Mouse (Mus musculus) heart, adult 2 months (tissue): ENCODE measurements around the gene Hs2st1. TPM values are rescaled to one million over a fixed set of nuclear protein-coding genes. Genes with fewer than 3 reads are reported as not detected.
A peak's percentile ranks its signal among the peaks of the same experiment; 100 is the strongest.
"Not testable (repeated sequence)": the region's sequence is repeated elsewhere in the genome, so short reads cannot be mapped to it uniquely, and the experiment has no call there.

Experiments used
- DNase-seq, 2 experiments: peaks; one replicate each; pipeline ENCODE4 v3.0.0; 2021
- H3K27ac ChIP-seq: fragments of 200-600 bp; 2 replicates; pipeline ENCODE4 v1.8.1; 2022
- H3K27me3 ChIP-seq: fragments of 200-500 bp; 2 replicates; pipeline ENCODE4 v1.6.1; 2012; ENCODE audit warnings: mild to moderate bottlenecking, low read length, inconsistent platforms, mixed read lengths; ENCODE audit not compliant: control insufficient read depth, insufficient read depth
- H3K36me3 ChIP-seq: fragments of 200-500 bp; 2 replicates; pipeline ENCODE4 v1.6.1; 2012; ENCODE audit warnings: low read length, inconsistent platforms; ENCODE audit not compliant: control insufficient read depth, insufficient read depth
- H3K4me1 ChIP-seq: fragments of 200-500 bp; 2 replicates; pipeline ENCODE4 v1.6.1; 2011; ENCODE audit warnings: low read length; ENCODE audit not compliant: control insufficient read depth, insufficient read depth
- H3K4me3 ChIP-seq: fragments of 200-600 bp; 2 replicates; pipeline ENCODE4 v1.8.1; 2022
- H3K79me2 ChIP-seq: fragments of 200-500 bp; replicated peaks from 2 replicates; pipeline ENCODE4 v1.6.1; 2012; ENCODE audit warnings: mild to moderate bottlenecking, inconsistent platforms, low read length, moderate library complexity, mixed read lengths; ENCODE audit not compliant: control insufficient read depth, insufficient read depth
- H3K9ac ChIP-seq: fragments of 200-500 bp; 2 replicates; pipeline ENCODE4 v1.6.1; 2012; ENCODE audit warnings: low read depth, mild to moderate bottlenecking, control low read depth, inconsistent platforms, low read length, mixed read lengths
- CTCF ChIP-seq: fragments of 200-600 bp; IDR thresholded peaks from 2 replicates; pipeline ENCODE4 v1.8.1; 2022; ENCODE audit warnings: antibody characterized with exemption, mild to moderate bottlenecking, moderate library complexity
- EP300 ChIP-seq: fragments of 200-500 bp; IDR thresholded peaks from 2 replicates; pipeline ENCODE4 v1.6.1; 2011; ENCODE audit warnings: low read depth, low read length, control low read depth; ENCODE audit not compliant: insufficient read depth
- POLR2A ChIP-seq: fragments of 200-500 bp; IDR thresholded peaks from 2 replicates; pipeline ENCODE4 v1.6.1; 2011; ENCODE audit warnings: mild to moderate bottlenecking, low read depth, low read length, control low read depth; ENCODE audit not compliant: insufficient read depth
- WGBS: fragments of 180-500 bp; shearing (Covaris S2); methylation state at CpG from one replicate; pipeline ENCODE4 v1.1.7; 2018; 5-methylcytosine and 5-hydroxymethylcytosine counted together
- intact Hi-C: fragments of 180-260 bp; cut with DNase I; formaldehyde crosslinking; loops from one replicate; pipeline ENCODE4 v1.15.1; 2025
- polyA plus RNA-seq: library from polyadenylated mRNA; depleted of rRNA; stranded (reverse); fragments of >200 nt; gene quantifications from 2 replicates; pipeline ENCODE4 v1.2.3, GENCODE M21; 2012
- total RNA-seq, 2 experiments: library from RNA; stranded (reverse); gene quantifications; 2 replicates each; pipeline ENCODE4 v1.2.3; 2021

Gene Hs2st1
- total and polyA plus RNA-seq, 3 experiments, result 2.3 to 8.4 (median 7.2) TPM

DNA sequence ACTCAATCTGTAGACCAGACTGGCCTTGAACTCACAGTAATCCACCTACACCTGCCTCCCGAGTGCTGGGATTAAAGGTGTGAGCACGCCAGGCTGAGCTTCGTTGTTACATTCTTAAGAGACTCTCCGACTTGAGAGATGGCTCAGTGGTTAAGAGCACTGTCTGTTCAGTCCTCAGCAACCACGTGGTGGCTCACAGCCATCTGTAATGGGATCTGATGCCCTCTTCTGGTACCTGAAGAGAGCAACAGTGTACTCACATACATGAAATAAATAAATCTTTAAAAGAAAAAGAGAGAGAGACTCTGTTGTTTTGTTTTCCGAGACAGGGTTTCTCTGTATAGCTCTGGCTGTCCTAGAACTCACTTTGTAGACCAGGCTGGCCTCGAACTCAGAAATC, 35.8 kb upstream of the Hs2st1 start:
- DNase-seq, H3K36me3 ChIP-seq, H3K79me2 ChIP-seq, H3K4me3 ChIP-seq, H3K4me1 ChIP-seq, H3K27ac ChIP-seq, H3K9ac ChIP-seq, H3K27me3 ChIP-seq, intact Hi-C loops: not testable (repeated sequence)
- 72% methylated on average over 7 of the region's 7 CpGs for WGBS
- peak; percentile 34 for TF ChIP-seq CTCF

GRCm38 (mm10) chr3:144604205-144604604, 34.2 kb upstream of the Hs2st1 start:
- no peaks in the 10 kb centered on the region for H3K36me3 ChIP-seq
- TF ChIP-seq CTCF (no peak), EP300 (no peak), POLR2A (no peak)
- H3K27me3 ChIP-seq, result no peaks in the 10 kb centered on the region
- WGBS, result 25% methylated on average over 7 of the region's 7 CpGs
- no peak overlapping the region for H3K9ac ChIP-seq
- peaks cover 6% of the 10 kb centered on the region for H3K4me1 ChIP-seq
- intact Hi-C loops, result no loop called here
- H3K79me2 ChIP-seq, result no peaks in the 10 kb centered on the region
- DNase-seq, result no peak
- no peak overlapping the region for H3K4me3 ChIP-seq
- H3K27ac ChIP-seq, result no peak overlapping the region

DNA sequence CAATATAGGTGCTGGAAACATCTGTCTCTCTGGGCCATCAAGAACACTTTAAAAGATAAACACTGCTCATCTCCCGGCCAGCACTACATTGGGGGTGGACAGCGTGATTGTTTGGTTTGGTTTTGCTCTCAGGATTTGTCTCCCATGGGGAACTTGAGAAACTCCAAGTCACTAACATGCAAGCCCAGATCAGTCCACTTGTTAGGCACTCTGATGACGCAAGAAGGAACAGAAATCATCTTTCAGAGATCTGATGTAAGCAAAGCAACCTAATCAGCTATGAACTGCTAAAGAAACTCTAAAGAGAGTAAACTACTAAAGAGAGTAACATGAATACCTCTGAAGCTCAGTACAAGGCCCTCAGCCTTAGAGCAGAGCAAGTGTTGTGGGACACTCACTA, 33.6 kb upstream of the Hs2st1 start:
- WGBS, result 73% methylated on average over 3 of the region's 3 CpGs
- Histone ChIP-seq H3K9ac (no peak overlapping the region), H3K27me3 (no peaks in the 10 kb centered on the region), H3K79me2 (no peaks in the 10 kb centered on the region), H3K4me3 (no peak overlapping the region), H3K36me3 (no peaks in the 10 kb centered on the region), H3K27ac (no peak overlapping the region), H3K4me1 (peaks cover 6% of the 10 kb centered on the region)
- TF ChIP-seq POLR2A, result no peak
- no peak for TF ChIP-seq CTCF
- TF ChIP-seq EP300, result no peak
- intact Hi-C loops, result no loop called here
- no peak for DNase-seq

GRCm38 (mm10) chr3:144602819-144603218, 32.8 kb upstream of the Hs2st1 start:
- H3K4me3 ChIP-seq, result no peak overlapping the region
- H3K79me2 ChIP-seq, result no peaks in the 10 kb centered on the region
- no peak overlapping the region for H3K9ac ChIP-seq
- no peak overlapping the region for H3K27ac ChIP-seq
- H3K4me1 ChIP-seq, result peaks cover 6% of the 10 kb centered on the region
- intact Hi-C loops, result no loop called here
- H3K27me3 ChIP-seq, result no peaks in the 10 kb centered on the region
- DNase-seq, result no peak
- TF ChIP-seq CTCF, result no peak
- no peak for TF ChIP-seq POLR2A
- TF ChIP-seq EP300, result no peak
- WGBS, result 52% methylated on average over 7 of the region's 7 CpGs
- peaks cover 3% of the 10 kb centered on the region for H3K36me3 ChIP-seq

- TF ChIP-seq CTCF (no peak), EP300 (no peak), POLR2A (no peak)
- Histone ChIP-seq H3K4me3 (no peak overlapping the region), H3K4me1 (peaks cover 6% of the 10 kb centered on the region), H3K27ac (no peak overlapping the region), H3K36me3 (peaks cover 3% of the 10 kb centered on the region), H3K79me2 (no peaks in the 10 kb centered on the region), H3K27me3 (no peaks in the 10 kb centered on the region), H3K9ac (no peak overlapping the region)
- DNase-seq, result no peak
- intact Hi-C loops, result no loop called here
- WGBS, result 40% methylated on average over 4 of the region's 4 CpGs
Observed at GRCm38 (mm10) chr3:144602413-144602812, 32.4 kb upstream of the Hs2st1 start.

- no peak overlapping the region for H3K27ac ChIP-seq
- H3K4me1 ChIP-seq, result peaks cover 4% of the 10 kb centered on the region
- H3K9ac ChIP-seq, result no peak overlapping the region
- no peaks in the 10 kb centered on the region for H3K79me2 ChIP-seq
- intact Hi-C loops, result no loop called here
- no peak for DNase-seq
- peaks cover 3% of the 10 kb centered on the region for H3K36me3 ChIP-seq
- TF ChIP-seq CTCF (no peak), POLR2A (no peak), EP300 (no peak)
- H3K27me3 ChIP-seq, result no peaks in the 10 kb centered on the region
- H3K4me3 ChIP-seq, result no peak overlapping the region
- 57% methylated on average over 12 of the region's 12 CpGs for WGBS
Observed at GRCm38 (mm10) chr3:144597790-144598467, 27.9 kb upstream of the Hs2st1 start.
